Mouse (Mus musculus) neural tube, embryonic 14.5 days (tissue): ENCODE measurements at regions not wholly inside any gene's neighbourhood (a gene's known extent, or its start where the extent isn't known, plus 50 kb on each side); places are given as distances from the start of the nearest gene placed in this dataset.

Source experiments
- ATAC-seq: fragments of 200-750 bp; cut with Nextera tagmentation; 2 replicates; pipeline ENCODE4 v1.8.0; 2017; ENCODE audit warnings: low read depth, mild to moderate bottlenecking, moderate TSS enrichment, moderate library complexity
- H3K27ac ChIP-seq: fragments of 300-500 bp; sonication (generic); 2 replicates; pipeline ENCODE4 v1.5.1; 2014; ENCODE audit warnings: low read depth, mild to moderate bottlenecking, control low read depth, low read length, moderate library complexity, mixed read lengths
- H3K27me3 ChIP-seq: fragments of 300-500 bp; sonication (generic); 2 replicates; pipeline ENCODE4 v1.6.1; 2014; ENCODE audit warnings: low read length; ENCODE audit not compliant: control insufficient read depth, insufficient read depth
- H3K36me3 ChIP-seq: fragments of 300-500 bp; sonication (generic); 2 replicates; pipeline ENCODE4 v1.6.1; 2014; ENCODE audit warnings: low read length, mixed read lengths; ENCODE audit not compliant: control insufficient read depth, insufficient read depth
- H3K4me1 ChIP-seq: fragments of 300-500 bp; sonication (generic); 2 replicates; pipeline ENCODE4 v1.6.1; 2014; ENCODE audit warnings: low read length; ENCODE audit not compliant: control insufficient read depth, insufficient read depth
- H3K4me2 ChIP-seq: fragments of 300-500 bp; sonication (generic); 2 replicates; pipeline ENCODE4 v1.6.1; 2014; ENCODE audit warnings: mild to moderate bottlenecking, low read depth, low read length, control low read depth
- H3K4me3 ChIP-seq: fragments of 300-500 bp; sonication (generic); 2 replicates; pipeline ENCODE4 v1.5.1; 2014; ENCODE audit warnings: low read depth, low read length, control low read depth, mixed read lengths
- H3K9ac ChIP-seq: fragments of 300-500 bp; sonication (generic); replicated peaks from 2 replicates; pipeline ENCODE4 v1.6.1; 2014; ENCODE audit warnings: low read depth, mild to moderate bottlenecking, control low read depth, low read length, mixed read lengths
- H3K9me3 ChIP-seq: fragments of 300-500 bp; sonication (generic); 2 replicates; pipeline ENCODE4 v1.6.1; 2016; ENCODE audit warnings: low read length; ENCODE audit not compliant: control insufficient read depth
- WGBS: fragments of 180-500 bp; shearing (Covaris S2); extraction: QIAGEN DNeasy Blood & Tissue Kit; methylation state at CpG from one replicate; pipeline ENCODE4 v1.1.7; 2014; 5-methylcytosine and 5-hydroxymethylcytosine counted together

- no peaks in the 10 kb centered on the region for H3K27me3 ChIP-seq
- 13% methylated on average over 3 of the region's 3 CpGs for WGBS
These were observed 56.3 kb upstream of the Mctp2 start for GRCm38 (mm10) chr7:72362690-72363089.

GRCm38 (mm10) chr7:72391323-72391722, 84.9 kb upstream of the Mctp2 start:
- Histone ChIP-seq H3K4me1 (no peaks in the 10 kb centered on the region), H3K27ac (no peak overlapping the region), H3K4me2 (no peak overlapping the region), H3K27me3 (no peaks in the 10 kb centered on the region), H3K4me3 (no peak overlapping the region), H3K9ac (no peak overlapping the region), H3K36me3 (no peaks in the 10 kb centered on the region), H3K9me3 (no peaks in the 10 kb centered on the region)
- no peak for ATAC-seq
- 42% methylated on average over 7 of the region's 7 CpGs for WGBS

More at GRCm38 (mm10) chr7:72362690-72363089, 56.3 kb upstream of the Mctp2 start:
- ATAC-seq, result no peak
- Histone ChIP-seq H3K36me3 (no peaks in the 10 kb centered on the region), H3K4me2 (no peak overlapping the region), H3K4me3 (no peak overlapping the region), H3K9me3 (no peaks in the 10 kb centered on the region), H3K27ac (no peak overlapping the region), H3K9ac (no peak overlapping the region), H3K4me1 (no peaks in the 10 kb centered on the region)

GRCm38 (mm10) chr7:72400056-72400455, 93.6 kb upstream of the Mctp2 start:
- no peaks in the 10 kb centered on the region for H3K9me3 ChIP-seq
- no peak; the same call in 1 of the 2 replicates for ATAC-seq

GRCm38 (mm10) chr7:72406131-72406530, 99.7 kb upstream of the Mctp2 start:
- Histone ChIP-seq H3K27ac (no peak overlapping the region), H3K9ac (no peak overlapping the region), H3K4me3 (no peak overlapping the region), H3K9me3 (no peaks in the 10 kb centered on the region), H3K36me3 (no peaks in the 10 kb centered on the region), H3K27me3 (no peaks in the 10 kb centered on the region), H3K4me1 (no peaks in the 10 kb centered on the region), H3K4me2 (no peak overlapping the region)
- no peak for ATAC-seq
- WGBS, result 91% methylated on average over 3 of the region's 3 CpGs

More at GRCm38 (mm10) chr7:72400056-72400455, 93.6 kb upstream of the Mctp2 start:
- Histone ChIP-seq H3K27me3 (no peaks in the 10 kb centered on the region), H3K9ac (no peak overlapping the region), H3K4me2 (no peak overlapping the region), H3K27ac (no peak overlapping the region), H3K4me3 (no peak overlapping the region), H3K36me3 (no peaks in the 10 kb centered on the region), H3K4me1 (no peaks in the 10 kb centered on the region)

- Histone ChIP-seq H3K36me3 (no peaks in the 10 kb centered on the region), H3K27me3 (no peaks in the 10 kb centered on the region), H3K9me3 (no peaks in the 10 kb centered on the region), H3K4me1 (no peaks in the 10 kb centered on the region), H3K4me2 (no peak overlapping the region), H3K9ac (no peak overlapping the region), H3K27ac (no peak overlapping the region), H3K4me3 (no peak overlapping the region)
- ATAC-seq, result no peak
- whole genome bisulfite sequencing, result 73% methylated on average over 6 of the region's 6 CpGs
These were observed 102.1 kb upstream of the Mctp2 start for GRCm38 (mm10) chr7:72408409-72408986.

GRCm38 (mm10) chr7:72438552-72438951, 132.1 kb upstream of the Mctp2 start:
- no peaks in the 10 kb centered on the region for H3K4me1 ChIP-seq
- H3K9ac ChIP-seq, result no peak overlapping the region
- H3K27ac ChIP-seq, result no peak overlapping the region
- H3K4me3 ChIP-seq, result no peak overlapping the region
- H3K36me3 ChIP-seq, result no peaks in the 10 kb centered on the region
- 44% methylated on average over 2 of the region's 2 CpGs for WGBS
- H3K4me2 ChIP-seq, result no peak overlapping the region
- no peaks in the 10 kb centered on the region for H3K9me3 ChIP-seq
- ATAC-seq, result no peak
- H3K27me3 ChIP-seq, result no peaks in the 10 kb centered on the region

GRCm38 (mm10) chr7:72442001-72442400, 135.6 kb upstream of the Mctp2 start:
- Histone ChIP-seq H3K4me3 (no peak overlapping the region), H3K27me3 (no peaks in the 10 kb centered on the region), H3K27ac (no peak overlapping the region), H3K9me3 (no peaks in the 10 kb centered on the region), H3K36me3 (no peaks in the 10 kb centered on the region), H3K9ac (no peak overlapping the region), H3K4me1 (no peaks in the 10 kb centered on the region), H3K4me2 (no peak overlapping the region)
- 61% methylated on average over 5 of the region's 5 CpGs for WGBS
- no peak for ATAC-seq

- Histone ChIP-seq H3K4me1 (no peaks in the 10 kb centered on the region), H3K9ac (no peak overlapping the region), H3K27me3 (no peaks in the 10 kb centered on the region), H3K27ac (no peak overlapping the region), H3K4me3 (no peak overlapping the region), H3K4me2 (no peak overlapping the region), H3K36me3 (no peaks in the 10 kb centered on the region), H3K9me3 (no peaks in the 10 kb centered on the region)
- no peak for ATAC-seq
- WGBS, result 100% methylated on average over 1 of the region's 1 CpGs
These were observed 137.6 kb upstream of the Mctp2 start for GRCm38 (mm10) chr7:72444016-72444415.

- 58% methylated on average over 1 of the region's 1 CpGs for WGBS
- H3K9me3 ChIP-seq, result no peaks in the 10 kb centered on the region
- H3K27ac ChIP-seq, result no peak overlapping the region
- no peak for ATAC-seq
- H3K4me1 ChIP-seq, result no peaks in the 10 kb centered on the region
- no peak overlapping the region for H3K9ac ChIP-seq
- no peaks in the 10 kb centered on the region for H3K36me3 ChIP-seq
- no peak overlapping the region for H3K4me3 ChIP-seq
- H3K27me3 ChIP-seq, result no peaks in the 10 kb centered on the region
- no peak overlapping the region for H3K4me2 ChIP-seq
These were observed 138.4 kb upstream of the Mctp2 start for GRCm38 (mm10) chr7:72444792-72445191.
